Mouse (Mus musculus) MEL (cell line): ENCODE data around the gene Lmbrd2. TPM values are rescaled to one million over a fixed set of nuclear protein-coding genes. Genes with fewer than 3 reads are reported as not detected.

Source experiments
- DNase-seq: peaks from one replicate; pipeline ENCODE4 v3.0.0; 2011; ENCODE audit warnings: low read depth, low spot score
- H3K27ac ChIP-seq: 2 replicates; pipeline ENCODE4 v1.5.1; 2012; ENCODE audit warnings: low read depth, mild to moderate bottlenecking, control low read depth, low read length, moderate library complexity; ENCODE audit not compliant: control insufficient read depth
- H3K27me3 ChIP-seq, 2 experiments: fragments of 150-350 bp in 1 of 2; sonication (generic) in 1 of 2; 2 replicates each; pipeline ENCODE4 v1.6.1; 2012; ENCODE audit warnings: low read length in 2 of 2, mild to moderate bottlenecking in 2 of 2, improper control_type of control experiment in 1 of 2, moderate library complexity in 1 of 2; ENCODE audit not compliant: insufficient read depth in 2 of 2, control insufficient read depth in 1 of 2
- H3K36me3 ChIP-seq, 2 experiments: 2 replicates each; pipeline ENCODE4 v1.6.1; 2012 to 2014; ENCODE audit warnings: low read length in 2 of 2, improper control_type of control experiment in 1 of 2, inconsistent platforms in 1 of 2, mild to moderate bottlenecking in 1 of 2; ENCODE audit not compliant: insufficient read depth in 2 of 2, control insufficient read depth in 1 of 2
- H3K4me1 ChIP-seq, 2 experiments: fragments of 150-350 bp in 1 of 2; sonication (generic) in 1 of 2; 2 replicates each; pipeline ENCODE4 v1.6.1; 2012; ENCODE audit warnings: low read length in 2 of 2, improper control_type of control experiment in 1 of 2, mild to moderate bottlenecking in 1 of 2; ENCODE audit not compliant: insufficient read depth in 2 of 2, control insufficient read depth in 1 of 2
- H3K4me3 ChIP-seq, 2 experiments: fragments of 150-350 bp in 1 of 2; sonication (generic) in 1 of 2; 2 replicates each; pipeline ENCODE4 v1.5.1; 2012; ENCODE audit warnings: low read depth in 2 of 2, low read length in 2 of 2, mild to moderate bottlenecking in 2 of 2, moderate library complexity in 2 of 2, control low read depth in 1 of 2, improper control_type of control experiment in 1 of 2; ENCODE audit not compliant: control insufficient read depth in 1 of 2, insufficient read depth in 1 of 2
- H3K79me2 ChIP-seq: 2 replicates; pipeline ENCODE4 v1.6.1; 2012; ENCODE audit warnings: mild to moderate bottlenecking, low read length, moderate library complexity; ENCODE audit not compliant: control insufficient read depth, poor library complexity, insufficient read depth
- H3K9ac ChIP-seq: 2 replicates; pipeline ENCODE4 v1.6.1; 2012; ENCODE audit warnings: low read depth, mild to moderate bottlenecking, control low read depth, low read length, moderate library complexity; ENCODE audit not compliant: control insufficient read depth, poor library complexity, severe bottlenecking
- H3K9me3 ChIP-seq: fragments of 150-350 bp; sonication (generic); replicated peaks from 2 replicates; pipeline ENCODE4 v1.6.1; 2012; ENCODE audit warnings: mild to moderate bottlenecking, low read length, improper control_type of control experiment, moderate library complexity; ENCODE audit not compliant: insufficient read depth
- CHD2 ChIP-seq: IDR thresholded peaks from 2 replicates; pipeline ENCODE4 v1.6.1; 2011; ENCODE audit warnings: low read length, improper control_type of control experiment
- E2F4 ChIP-seq: IDR thresholded peaks from 2 replicates; pipeline ENCODE4 v1.6.1; 2011; ENCODE audit warnings: low read depth, low read length, improper control_type of control experiment, borderline replicate concordance
- HCFC1 ChIP-seq: IDR thresholded peaks from 2 replicates; pipeline ENCODE4 v1.6.1; 2012; ENCODE audit warnings: low read depth, mild to moderate bottlenecking, inconsistent platforms, low read length, improper control_type of control experiment, moderate library complexity
- JUND ChIP-seq: IDR thresholded peaks from 2 replicates; pipeline ENCODE4 v1.6.1; 2011; ENCODE audit warnings: low read depth, mild to moderate bottlenecking, improper control_type of control experiment, low read length
- MAFK ChIP-seq: IDR thresholded peaks from 2 replicates; pipeline ENCODE4 v1.6.1; 2011; ENCODE audit warnings: low read depth, mild to moderate bottlenecking, low read length, improper control_type of control experiment, borderline replicate concordance
- MAX ChIP-seq: IDR thresholded peaks from 2 replicates; pipeline ENCODE4 v1.6.1; 2011; ENCODE audit warnings: low read length, improper control_type of control experiment
- MEF2A ChIP-seq: IDR thresholded peaks from 2 replicates; pipeline ENCODE4 v1.6.1; 2014; ENCODE audit warnings: low read depth, mild to moderate bottlenecking, inconsistent platforms, low read length, improper control_type of control experiment; ENCODE audit not compliant: poor library complexity, insufficient replicate concordance, severe bottlenecking; ENCODE audit errors: extremely low read depth
- MXI1 ChIP-seq: IDR thresholded peaks from 2 replicates; pipeline ENCODE4 v1.6.1; 2011; ENCODE audit warnings: mild to moderate bottlenecking, low read depth, low read length, improper control_type of control experiment
- MYC ChIP-seq: IDR thresholded peaks from 2 replicates; pipeline ENCODE4 v1.6.1; 2011; ENCODE audit warnings: low read depth, mild to moderate bottlenecking, low read length, improper control_type of control experiment, moderate library complexity
- NELFE ChIP-seq: IDR thresholded peaks from 2 replicates; pipeline ENCODE4 v1.6.1; 2011; ENCODE audit warnings: low read depth, low read length, improper control_type of control experiment
- NRF1 ChIP-seq: IDR thresholded peaks from 2 replicates; pipeline ENCODE4 v1.6.1; 2014; ENCODE audit warnings: low read depth, mild to moderate bottlenecking, inconsistent platforms, low read length, improper control_type of control experiment, moderate library complexity; ENCODE audit not compliant: poor library complexity, insufficient read depth, severe bottlenecking
- POLR2A ChIP-seq, 2 experiments: IDR thresholded peaks; 2 replicates each; pipeline ENCODE4 v1.6.1; 2011 to 2012; ENCODE audit warnings: low read length in 2 of 2, mild to moderate bottlenecking in 2 of 2, control low read depth in 1 of 2, improper control_type of control experiment in 1 of 2, low read depth in 1 of 2, moderate library complexity in 1 of 2; ENCODE audit not compliant: control insufficient read depth in 1 of 2, insufficient read depth in 1 of 2, poor library complexity in 1 of 2
- POLR2AphosphoS2 ChIP-seq: IDR thresholded peaks from 2 replicates; pipeline ENCODE4 v1.6.1; 2011; ENCODE audit warnings: low read length, improper control_type of control experiment
- RCOR1 ChIP-seq: IDR thresholded peaks from 2 replicates; pipeline ENCODE4 v1.6.1; 2012; ENCODE audit warnings: low read depth, mild to moderate bottlenecking, inconsistent platforms, low read length, improper control_type of control experiment
- USF2 ChIP-seq, 2 experiments: IDR thresholded peaks; 2 replicates each; pipeline ENCODE4 v1.6.1; 2011 to 2012; ENCODE audit warnings: improper control_type of control experiment in 2 of 2, low read length in 2 of 2, borderline replicate concordance in 1 of 2, inconsistent platforms in 1 of 2, low read depth in 1 of 2, mild to moderate bottlenecking in 1 of 2; ENCODE audit not compliant: insufficient read depth in 1 of 2
- ZNF384 ChIP-seq: IDR thresholded peaks from 2 replicates; pipeline ENCODE4 v1.6.1; 2012; ENCODE audit warnings: low read depth, mild to moderate bottlenecking, inconsistent platforms, low read length, improper control_type of control experiment
- polyA plus RNA-seq, 2 experiments: library from polyadenylated mRNA; stranded (reverse) in 1 of 2; unstranded in 1 of 2; fragments of >175 nt in 1 of 2; fragments of >200 nt in 1 of 2; gene quantifications; 2 replicates each; pipeline versions ENCODE4 v1.2.1 to v1.2.4; 2012; ENCODE audit warnings: low replicate concordance in 2 of 2, low read depth in 1 of 2; ENCODE audit not compliant: insufficient read length in 2 of 2, insufficient read depth in 1 of 2, missing spikeins in 1 of 2
- total RNA-seq: library from RNA; depleted of rRNA; stranded (reverse); fragments of 300-350 nt; gene quantifications from 2 replicates; pipeline ENCODE4 v1.2.3, GENCODE M21; 2012

Gene Lmbrd2
- total and polyA plus RNA-seq, 3 experiments = 7.9 to 62.9 (median 8.2) TPM

GRCm38 (mm10) chr15:9124856-9125255 is 15.5 kb upstream of the Lmbrd2 start:
- no peak for DNase-seq
- H3K9me3 ChIP-seq = no peaks in the 10 kb centered on the region
- no peaks in the 10 kb centered on the region for H3K27me3 ChIP-seq
- H3K36me3 ChIP-seq = peaks cover 0 to 23% of the 10 kb centered on the region in 2 experiments; a peak in 3 of 4 replicates
- H3K9ac ChIP-seq = no peak overlapping the region
- TF ChIP-seq POLR2AphosphoS2 (no peak), CHD2 (no peak), RCOR1 (no peak), MEF2A (no peak), MXI1 (no peak), USF2 (IDR thresholded peaks at IDR 0.05; ENCODE audit: borderline replicate concordance in 1 of 2, insufficient read depth in 1 of 2, low read depth in 1 of 2, low read length in 2 of 2) (no peak), MAFK (no peak), POLR2A (IDR thresholded peaks at IDR 0.05; ENCODE audit: control insufficient read depth in 1 of 2, insufficient read depth in 1 of 2, low read depth in 1 of 2, low read length in 2 of 2, poor library complexity in 1 of 2) (no peak), MAX (no peak), NRF1 (no peak), E2F4 (no peak), JUND (no peak), MYC (no peak), ZNF384 (no peak), NELFE (no peak)
- H3K4me1 ChIP-seq = no peaks in the 10 kb centered on the region
- no peak overlapping the region for H3K4me3 ChIP-seq
- H3K27ac ChIP-seq = no peak overlapping the region
- 0 out of 2 replicates have a peak, but pooled peaks cover 1% of the 10 kb centered on the region for H3K79me2 ChIP-seq

GRCm38 (mm10) chr15:9127051-9127791 is 13.1 kb upstream of the Lmbrd2 start:
- H3K36me3 ChIP-seq = peaks cover 2 to 29% of the 10 kb centered on the region in 2 experiments; a peak in 3 of 4 replicates
- no peaks in the 10 kb centered on the region for H3K9me3 ChIP-seq
- TF ChIP-seq HCFC1 = no peak
- no peak overlapping the region for H3K27ac ChIP-seq
- H3K4me1 ChIP-seq = peaks cover 0 to 2% of the 10 kb centered on the region in 2 experiments; a peak in 1 of 4 replicates
- H3K9ac ChIP-seq = no peak overlapping the region
- DNase-seq = no peak
- H3K4me3 ChIP-seq = no peak overlapping the region
- 0 out of 2 replicates have a peak, but pooled peaks cover 1% of the 10 kb centered on the region for H3K79me2 ChIP-seq
- no peaks in the 10 kb centered on the region for H3K27me3 ChIP-seq
